Mouse (Mus musculus): Measurements from ENCODE around the gene Dock2.

Dock2 gene

DNA sequence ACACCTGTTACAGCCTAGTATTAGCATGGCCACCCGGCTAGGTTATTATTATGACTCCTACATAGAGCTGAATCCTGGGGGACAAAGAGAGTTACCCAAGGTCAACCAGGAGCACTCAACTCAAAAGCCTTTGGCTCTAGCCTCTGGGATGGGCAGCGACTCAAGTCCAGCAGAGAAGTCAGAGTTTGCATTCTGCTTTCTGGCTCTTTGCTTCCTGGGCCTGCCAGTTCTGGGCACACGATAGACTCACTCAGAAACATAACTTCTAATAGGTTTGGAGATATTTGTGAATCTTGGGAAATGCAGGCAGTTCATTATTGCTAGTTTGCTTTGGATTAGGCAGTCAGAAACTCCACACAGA is 367.1 kb downstream of the Dock2 start:
- DNase-seq = no peak

- DNase-seq = no peak
Measured at GRCm38 (mm10) chr11:34415884-34416618, 367.6 kb downstream of the Dock2 start.

DNA sequence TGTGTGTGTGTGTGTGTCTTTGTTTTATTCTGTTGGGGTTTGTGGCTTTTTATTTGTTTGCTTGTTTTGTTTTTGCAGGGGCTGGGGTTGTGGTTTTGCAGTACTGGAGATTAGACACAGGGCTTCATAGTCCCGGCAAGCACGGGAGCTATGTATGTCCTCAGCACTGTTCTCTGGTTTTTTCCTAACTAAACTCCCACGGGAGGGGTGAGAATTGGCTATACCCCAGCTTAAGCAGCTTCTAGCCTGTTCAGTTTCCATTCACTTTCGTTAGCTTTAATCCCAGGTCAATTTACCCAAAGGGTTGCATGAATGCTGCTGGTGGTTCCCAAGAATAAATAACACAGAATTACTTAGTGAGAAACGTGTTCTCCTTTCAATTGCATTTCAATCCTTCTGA is 376.8 kb downstream of the Dock2 start:
- DNase-seq = no peak

GRCm38 (mm10) chr11:34406309-34406708 is 377.4 kb downstream of the Dock2 start:
- DNase-seq = no peak

- no peak for DNase-seq
Measured at GRCm38 (mm10) chr11:34405311-34405710, 378.4 kb downstream of the Dock2 start.

DNA sequence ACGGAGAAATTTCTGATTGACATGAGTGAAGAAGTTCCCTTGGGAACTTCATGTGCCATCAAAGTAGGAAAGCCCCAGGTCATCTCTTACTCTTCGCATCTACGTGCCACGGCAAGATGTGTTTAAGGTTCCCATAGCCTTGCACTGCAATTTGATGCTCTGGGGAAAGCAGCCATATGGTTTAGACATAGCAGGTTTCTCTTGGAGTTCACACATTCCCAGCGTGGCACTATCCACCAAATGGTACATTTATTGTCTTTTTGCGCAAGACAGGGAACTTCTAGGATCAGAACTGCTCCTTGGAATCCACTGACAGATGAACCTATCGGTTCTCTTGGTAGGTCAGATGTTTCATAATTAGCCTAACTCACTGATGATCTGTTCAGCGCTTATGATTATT is 382.3 kb downstream of the Dock2 start:
- no peak for DNase-seq

DNA sequence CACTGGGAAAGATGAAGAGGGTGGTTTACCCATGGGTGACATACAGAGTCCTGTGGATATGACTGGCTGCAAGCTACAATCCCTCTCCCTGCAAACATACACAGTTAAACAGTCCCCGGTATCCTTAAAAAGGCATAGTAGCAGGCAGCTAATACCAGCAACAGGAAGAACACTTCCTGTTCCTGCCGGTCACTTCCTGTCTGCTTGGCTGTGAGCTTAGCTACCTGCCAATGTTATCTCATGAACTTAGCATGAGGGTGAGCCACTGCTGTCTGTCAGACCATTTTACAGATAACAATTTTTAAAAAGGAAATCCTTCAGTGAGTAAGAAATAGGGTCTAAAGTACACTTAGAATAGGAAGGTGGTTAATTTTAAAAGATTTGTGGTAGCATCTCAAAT is 385.1 kb downstream of the Dock2 start:
- DNase-seq = no peak

- DNase-seq = no peak
Measured at GRCm38 (mm10) chr11:34397661-34398060, 386.0 kb downstream of the Dock2 start.

DNA sequence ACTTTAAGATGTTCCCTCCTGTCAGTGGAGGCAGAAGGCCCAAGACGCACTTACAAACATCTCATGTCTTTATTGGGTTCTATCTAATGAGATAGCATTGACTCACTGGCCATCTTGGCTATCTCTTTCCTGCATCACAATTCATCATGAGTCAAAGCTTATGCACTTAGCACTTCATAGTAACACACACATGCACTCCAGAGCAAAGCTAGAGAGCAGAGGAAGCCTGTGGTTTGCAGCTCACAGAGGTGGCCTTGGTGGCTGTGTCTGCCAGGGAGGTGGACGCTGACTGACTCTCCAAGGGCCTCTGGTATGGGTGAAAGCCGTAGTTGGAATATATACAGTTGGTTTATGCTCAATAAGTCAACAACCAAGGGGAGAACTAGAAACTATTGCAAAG is 387.9 kb downstream of the Dock2 start:
- DNase-seq = no peak

DNA sequence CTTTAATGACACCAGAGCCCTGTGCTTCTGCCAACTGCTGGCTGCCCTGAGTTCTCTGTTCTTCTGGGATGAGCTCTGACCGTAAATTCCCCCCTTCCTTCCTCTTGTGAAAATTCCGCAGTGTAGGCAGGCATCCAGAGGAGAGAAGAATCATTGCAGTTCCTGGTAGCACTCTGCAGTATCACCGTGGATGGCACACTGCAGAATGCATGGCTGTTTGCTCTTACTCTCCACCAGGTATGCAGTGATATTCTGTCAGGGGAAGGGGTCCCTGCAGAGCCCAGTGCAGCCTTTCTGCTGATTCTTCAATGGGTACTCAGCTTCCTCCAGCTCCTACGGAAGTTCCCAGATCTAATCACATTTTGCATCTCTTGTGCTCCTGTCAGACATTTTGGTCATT is 391.6 kb downstream of the Dock2 start:
- DNase-seq = no peak

GRCm38 (mm10) chr11:34389261-34390116 is 394.2 kb downstream of the Dock2 start:
- DNase-seq = no peak

DNA sequence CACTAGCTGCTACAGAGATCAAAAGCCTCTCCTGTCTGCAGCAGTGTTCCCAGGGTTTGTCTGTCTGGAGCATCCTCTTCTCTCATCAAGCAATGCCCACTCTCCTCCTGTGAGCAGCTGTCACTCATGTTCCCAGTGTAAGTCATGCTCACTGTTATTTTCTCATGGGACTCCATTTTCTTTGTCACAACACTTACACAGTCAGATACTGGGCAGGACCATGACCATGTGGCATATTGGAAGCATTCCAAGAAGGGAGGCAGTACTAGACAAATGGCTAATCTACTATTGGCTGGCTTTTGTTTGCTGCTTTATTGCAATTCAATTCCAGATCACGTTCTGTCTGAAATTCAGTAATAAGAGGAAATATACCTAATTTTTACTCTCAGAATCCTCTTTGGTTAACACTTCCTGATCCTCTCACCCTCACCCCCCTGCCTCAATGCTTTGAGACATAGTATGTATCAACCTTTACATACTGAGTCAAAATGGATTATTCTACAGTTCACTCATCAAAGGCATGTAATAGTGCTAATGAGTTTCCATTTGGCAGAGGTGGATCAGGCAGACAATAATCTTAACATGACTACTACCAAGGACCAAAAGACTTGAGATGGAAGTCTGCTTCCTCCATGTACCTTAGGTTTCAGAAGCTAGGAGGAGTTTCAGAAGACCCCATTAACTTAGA is 398.5 kb downstream of the Dock2 start:
- DNase-seq = no peak

DNA sequence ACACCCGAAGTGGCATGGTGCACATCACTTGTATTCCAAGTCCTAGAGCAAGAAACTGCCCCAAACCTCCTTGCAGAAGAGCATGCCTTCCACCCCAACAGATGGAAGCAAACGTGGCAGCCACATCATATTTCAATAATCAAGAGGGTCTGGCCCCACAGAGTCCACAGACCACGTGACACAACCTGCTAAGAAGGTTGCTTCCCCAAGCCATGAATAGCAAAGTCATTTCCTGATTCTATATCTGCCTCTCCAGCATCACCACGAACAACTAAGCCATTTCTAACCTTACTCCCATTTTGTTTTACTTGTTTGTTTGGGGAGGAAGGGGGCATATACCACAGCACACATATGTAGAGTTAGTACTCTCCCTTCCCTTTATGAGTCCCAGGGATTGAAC is 399.5 kb downstream of the Dock2 start:
- DNase-seq = no peak

DNA sequence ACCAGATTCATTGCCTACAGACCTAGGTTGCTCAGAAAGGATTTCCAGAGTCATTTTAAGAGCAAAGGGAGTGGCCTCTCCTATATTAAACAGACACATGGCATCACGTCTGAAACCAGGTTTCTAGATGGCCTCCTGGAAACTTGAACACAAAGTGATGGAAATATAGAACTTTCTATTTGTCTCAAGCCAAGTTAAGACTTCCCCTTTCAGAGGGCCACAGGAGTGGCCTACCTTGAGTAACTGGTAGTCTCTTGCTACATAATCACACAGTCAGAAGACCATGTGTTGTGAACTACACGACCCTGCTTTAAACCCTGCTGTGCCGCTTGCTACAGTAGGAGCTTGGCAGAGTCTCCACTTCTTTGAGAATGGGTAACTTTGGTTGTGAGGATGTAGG is 400.2 kb downstream of the Dock2 start:
- no peak for DNase-seq

- no peak for DNase-seq
Measured at GRCm38 (mm10) chr11:34377649-34378048, 406.0 kb downstream of the Dock2 start.

DNA sequence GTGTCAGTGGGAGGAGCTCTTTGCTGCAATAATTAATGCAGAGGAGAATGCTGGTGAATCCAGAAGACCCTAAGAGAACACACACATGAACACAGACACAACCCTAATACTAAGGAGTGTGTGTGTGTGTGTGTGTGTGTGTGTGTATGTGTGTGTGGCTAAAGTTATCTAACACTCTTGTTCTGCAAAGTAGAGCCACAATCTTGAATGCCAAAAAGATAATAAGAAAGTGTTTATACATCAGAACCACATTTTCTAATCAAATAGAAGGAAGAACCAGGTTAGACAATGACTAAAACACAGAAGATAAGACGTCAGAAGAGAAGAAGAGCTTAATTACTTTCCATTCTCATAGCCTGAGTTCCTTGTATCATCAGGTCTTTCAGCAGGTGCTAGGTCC is 408.1 kb downstream of the Dock2 start:
- no peak for DNase-seq

DNA sequence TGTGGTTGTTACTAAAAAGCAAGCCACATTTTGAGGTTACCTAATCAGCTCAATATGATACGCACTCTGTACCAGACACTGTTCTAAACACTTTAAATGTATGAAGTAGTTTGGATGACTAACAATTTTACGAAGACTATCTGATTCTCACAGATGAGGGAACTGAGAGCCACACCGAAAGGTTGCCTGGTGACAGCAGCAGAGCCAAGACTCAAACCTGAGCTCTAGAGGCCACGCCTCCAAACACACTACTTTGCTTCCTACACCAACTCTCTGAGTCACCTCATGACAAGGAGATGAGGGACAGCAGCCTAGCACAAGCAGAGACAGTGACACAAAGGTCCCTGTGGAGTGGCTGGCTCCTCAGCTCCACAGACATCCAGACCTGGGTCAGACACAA is 411.5 kb downstream of the Dock2 start:
- no peak for DNase-seq

- DNase-seq = no peak
Measured at GRCm38 (mm10) chr11:34356109-34356508, 427.6 kb downstream of the Dock2 start.

DNA sequence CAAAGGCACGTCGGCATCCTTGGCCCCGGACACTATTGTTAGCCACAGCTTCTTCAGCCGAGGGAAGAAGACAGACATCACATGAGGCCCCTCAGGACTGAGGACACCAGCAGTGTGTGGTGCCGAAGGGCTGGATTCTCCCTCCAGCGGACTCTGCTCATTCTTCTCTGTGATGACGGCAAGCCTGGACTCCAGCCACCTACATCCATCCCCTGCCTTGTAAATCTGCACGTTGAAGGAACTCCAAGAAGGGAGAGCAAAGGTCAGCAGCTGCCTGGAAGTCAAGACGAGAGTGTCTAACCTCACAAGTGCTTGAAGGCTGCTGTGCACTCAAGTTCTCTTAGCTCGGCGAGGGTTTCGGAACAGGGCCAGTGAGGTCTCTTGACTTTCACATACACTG is 428.3 kb downstream of the Dock2 start:
- DNase-seq = no peak

DNA sequence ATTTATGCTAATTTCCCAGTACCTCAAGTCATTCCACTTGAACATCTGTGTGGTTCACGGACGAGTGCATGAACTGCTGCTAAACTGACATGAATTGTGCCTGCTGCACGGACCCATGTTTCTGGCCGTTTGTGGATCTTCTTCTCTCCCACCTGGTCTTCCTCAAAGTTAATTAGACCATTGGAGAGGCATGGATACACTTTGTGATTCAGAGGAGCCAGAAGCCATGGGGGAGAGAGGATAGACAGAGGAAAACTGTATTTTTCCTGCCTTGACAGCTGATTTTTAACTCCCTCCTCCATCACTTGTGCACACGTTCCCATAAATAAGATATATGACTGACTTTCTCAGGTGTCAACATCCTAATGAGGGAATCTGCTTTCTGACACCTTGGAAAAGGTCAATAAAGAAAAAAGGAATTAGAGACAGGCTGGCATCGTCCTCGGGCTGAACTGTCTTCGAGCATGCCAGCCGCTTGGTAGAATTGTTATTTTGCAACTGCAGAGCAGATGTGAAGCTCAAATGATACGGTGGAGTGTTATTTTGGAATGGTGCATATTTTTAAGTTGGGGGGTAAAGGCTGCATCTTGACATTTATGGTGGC is 434.1 kb downstream of the Dock2 start:
- no peak for DNase-seq

GRCm38 (mm10) chr11:34348287-34348918 is 435.3 kb downstream of the Dock2 start:
- peak; percentile 4 for DNase-seq

GRCm38 (mm10) chr11:34344310-34344709 is 439.4 kb downstream of the Dock2 start:
- DNase-seq = no peak

GRCm38 (mm10) chr11:34343742-34344307 is 439.9 kb downstream of the Dock2 start:
- DNase-seq = no peak

Data from cerebellum, adult 11 months (tissue).